Mouse (Mus musculus) lung, embryonic 14.5 days (tissue): ENCODE measurements around the gene Cd84. TPM values are rescaled to one million over a fixed set of nuclear protein-coding genes. Genes with fewer than 3 reads are reported as not detected.
A peak's percentile ranks its signal among the peaks of the same experiment; 100 is the strongest.
"Not testable (repeated sequence)": the region's sequence is repeated elsewhere in the genome, so short reads cannot be mapped to it uniquely, and the experiment has no call there.

Source experiments
- ATAC-seq: fragments of 200-750 bp; cut with Nextera tagmentation; 2 replicates; pipeline ENCODE4 v1.8.0; 2017; ENCODE audit warnings: mild to moderate bottlenecking, moderate TSS enrichment, moderate library complexity; ENCODE audit not compliant: insufficient read depth
- DNase-seq: peaks from one replicate; pipeline ENCODE4 v3.0.0-alpha.2; 2015
- H3K27ac ChIP-seq: fragments of 300-500 bp; sonication (generic); 2 replicates; pipeline ENCODE4 v1.5.1; 2014; ENCODE audit warnings: low read depth, mild to moderate bottlenecking, moderate library complexity
- H3K27me3 ChIP-seq: fragments of 300-500 bp; sonication (generic); 2 replicates; pipeline ENCODE4 v1.6.1; 2014; ENCODE audit warnings: low read length, control low read depth; ENCODE audit not compliant: insufficient read depth
- H3K36me3 ChIP-seq: fragments of 300-500 bp; sonication (generic); 2 replicates; pipeline ENCODE4 v1.6.1; 2014; ENCODE audit warnings: control low read depth; ENCODE audit not compliant: insufficient read depth
- H3K4me1 ChIP-seq: fragments of 300-500 bp; sonication (generic); 2 replicates; pipeline ENCODE4 v1.6.1; 2014; ENCODE audit warnings: antibody characterized with exemption, control low read depth; ENCODE audit not compliant: insufficient read depth
- H3K4me2 ChIP-seq: fragments of 300-500 bp; sonication (generic); 2 replicates; pipeline ENCODE4 v1.6.1; 2014; ENCODE audit warnings: mild to moderate bottlenecking
- H3K4me3 ChIP-seq: fragments of 300-500 bp; sonication (generic); 2 replicates; pipeline ENCODE4 v1.5.1; 2014; ENCODE audit warnings: low read depth, low read length
- H3K9ac ChIP-seq: fragments of 300-500 bp; sonication (generic); 2 replicates; pipeline ENCODE4 v1.6.1; 2014
- H3K9me3 ChIP-seq: fragments of 300-500 bp; sonication (generic); 2 replicates; pipeline ENCODE4 v1.6.1; 2016; ENCODE audit warnings: low read depth, low read length, control low read depth
- CTCF ChIP-seq: IDR thresholded peaks from 2 replicates; pipeline ENCODE4 v1.5.1; 2016; ENCODE audit warnings: antibody characterized with exemption, low read depth
- WGBS: fragments of 180-500 bp; shearing (Covaris S2); extraction: QIAGEN DNeasy Blood & Tissue Kit; methylation state at CpG from one replicate; pipeline ENCODE4 v1.1.7; 2014; 5-methylcytosine and 5-hydroxymethylcytosine counted together
- polyA plus RNA-seq: library from polyadenylated mRNA; unstranded; fragments of >200 nt; fragmentation: Nextera tagmentation; extraction: Ambion mirVana; gene quantifications from 2 replicates; pipeline ENCODE4 v1.2.1, GENCODE M21; 2014

Cd84 gene
- polyA plus RNA-seq, 1 experiment from 2014 or later, result 1.6 TPM

DNA sequence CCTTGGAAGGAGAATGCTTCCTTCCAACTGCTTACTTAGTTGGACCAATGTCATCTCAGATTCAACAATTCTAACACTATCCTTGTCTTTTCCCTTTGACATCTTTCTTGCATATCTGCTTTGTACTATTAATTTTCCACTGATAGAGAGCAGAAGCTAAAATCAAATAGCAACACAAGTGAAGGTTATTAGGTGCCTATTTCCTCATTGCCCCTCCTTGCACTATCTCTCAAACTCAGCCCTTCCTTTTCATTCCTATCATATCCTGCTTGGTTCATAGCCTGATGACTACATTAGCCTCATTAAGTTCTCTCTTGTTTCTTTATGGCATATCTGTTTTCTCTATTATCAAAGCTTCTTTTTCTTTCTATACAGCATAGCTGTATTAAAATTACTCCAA, 8.7 kb downstream of the Cd84 start:
- DNase-seq (no peak), ATAC-seq (no peak)
- no peaks in the 10 kb centered on the region for H3K9me3 ChIP-seq
- H3K36me3 ChIP-seq, result no peaks in the 10 kb centered on the region
- TF ChIP-seq CTCF, result no peak
- H3K4me3 ChIP-seq, result no peak overlapping the region
- H3K9ac ChIP-seq, result no peak overlapping the region
- H3K4me2 ChIP-seq, result no peak overlapping the region
- no peaks in the 10 kb centered on the region for H3K27me3 ChIP-seq
- no peak overlapping the region for H3K27ac ChIP-seq
- H3K4me1 ChIP-seq, result no peaks in the 10 kb centered on the region

DNA sequence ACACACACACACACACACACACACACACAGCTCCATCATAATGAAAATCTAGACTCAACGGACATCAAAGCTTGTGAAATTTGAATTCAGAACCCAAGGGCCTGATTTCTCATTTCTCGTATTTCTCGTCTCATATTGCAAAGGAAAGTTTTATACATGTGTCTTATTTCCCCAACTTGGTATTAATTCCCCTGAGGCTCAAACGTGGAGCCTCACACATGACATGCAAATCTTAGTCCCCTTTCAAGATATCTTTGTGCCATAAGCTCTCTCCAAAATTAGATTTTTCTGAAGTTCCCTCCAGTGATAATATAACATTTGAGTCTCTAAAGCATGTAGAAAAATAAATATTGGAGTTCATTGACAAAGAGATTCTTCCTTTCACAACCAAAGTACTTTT, 9.3 kb downstream of the Cd84 start:
- no peak overlapping the region for H3K4me3 ChIP-seq
- ATAC-seq, result no peak
- H3K4me2 ChIP-seq, result no peak overlapping the region
- H3K4me1 ChIP-seq, result no peaks in the 10 kb centered on the region
- H3K9me3 ChIP-seq, result no peaks in the 10 kb centered on the region
- H3K27ac ChIP-seq, result no peak overlapping the region
- H3K9ac ChIP-seq, result no peak overlapping the region
- H3K27me3 ChIP-seq, result no peaks in the 10 kb centered on the region
- WGBS, result 80% methylated on average over 4 of the region's 4 CpGs
- no peak for DNase-seq
- no peaks in the 10 kb centered on the region for H3K36me3 ChIP-seq
- TF ChIP-seq CTCF, result no peak

DNA sequence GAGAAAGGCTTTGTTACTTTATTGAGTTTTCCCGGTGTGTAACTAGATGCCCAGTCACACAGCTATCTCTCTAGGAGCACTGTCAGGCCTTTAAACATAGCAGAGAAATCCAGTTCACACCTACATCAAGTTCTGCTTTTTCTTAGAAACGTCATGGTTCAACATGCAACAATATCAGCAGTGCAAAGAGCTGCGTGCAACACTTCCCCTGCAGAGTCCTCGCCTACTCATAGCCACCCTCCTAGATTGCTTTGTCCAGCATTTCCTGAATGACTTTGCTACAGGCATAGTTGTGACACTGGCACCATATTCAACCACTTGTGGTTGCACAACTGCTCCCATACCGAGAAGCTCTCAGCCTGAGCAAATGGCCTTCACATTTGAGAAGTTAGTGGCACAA, 10.0 kb downstream of the Cd84 start:
- DNase-seq (peak; percentile 27), ATAC-seq (no peak)
- no peaks in the 10 kb centered on the region for H3K9me3 ChIP-seq
- H3K4me1 ChIP-seq, result no peaks in the 10 kb centered on the region
- H3K4me2 ChIP-seq, result no peak overlapping the region
- no peak overlapping the region for H3K4me3 ChIP-seq
- WGBS, result 79% methylated on average over 5 of the region's 5 CpGs
- no peak overlapping the region for H3K9ac ChIP-seq
- TF ChIP-seq CTCF, result no peak
- H3K27ac ChIP-seq, result no peak overlapping the region
- H3K36me3 ChIP-seq, result no peaks in the 10 kb centered on the region
- no peaks in the 10 kb centered on the region for H3K27me3 ChIP-seq

DNA sequence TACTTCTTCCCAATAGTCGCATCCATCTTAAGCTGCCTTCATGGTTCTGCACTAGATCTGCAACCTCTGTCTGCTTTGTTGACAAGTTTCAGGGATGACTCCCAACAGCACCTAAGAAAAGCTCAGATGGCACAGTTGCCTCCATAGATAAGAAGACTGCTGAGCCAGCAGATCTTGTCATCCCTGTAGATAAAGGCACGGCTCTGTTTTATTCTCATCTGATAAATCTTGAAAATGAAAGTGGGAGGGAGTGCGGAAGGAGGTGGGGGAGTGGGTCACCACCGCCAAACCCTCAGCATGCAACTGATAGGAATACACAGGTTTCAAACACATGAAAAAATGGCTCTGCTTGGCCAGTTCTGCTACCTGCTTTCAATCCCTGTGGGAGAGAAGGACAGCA, 26.0 kb downstream of the Cd84 start:
- Histone ChIP-seq H3K4me2 (no peak overlapping the region), H3K36me3 (no peaks in the 10 kb centered on the region), H3K4me3 (no peak overlapping the region), H3K27ac (no peak overlapping the region), H3K9me3 (no peaks in the 10 kb centered on the region), H3K4me1 (no peaks in the 10 kb centered on the region), H3K9ac (no peak overlapping the region), H3K27me3 (no peaks in the 10 kb centered on the region)
- ATAC-seq (no peak), DNase-seq (no peak)
- TF ChIP-seq CTCF, result no peak
- WGBS, result 74% methylated on average over 4 of the region's 4 CpGs

DNA sequence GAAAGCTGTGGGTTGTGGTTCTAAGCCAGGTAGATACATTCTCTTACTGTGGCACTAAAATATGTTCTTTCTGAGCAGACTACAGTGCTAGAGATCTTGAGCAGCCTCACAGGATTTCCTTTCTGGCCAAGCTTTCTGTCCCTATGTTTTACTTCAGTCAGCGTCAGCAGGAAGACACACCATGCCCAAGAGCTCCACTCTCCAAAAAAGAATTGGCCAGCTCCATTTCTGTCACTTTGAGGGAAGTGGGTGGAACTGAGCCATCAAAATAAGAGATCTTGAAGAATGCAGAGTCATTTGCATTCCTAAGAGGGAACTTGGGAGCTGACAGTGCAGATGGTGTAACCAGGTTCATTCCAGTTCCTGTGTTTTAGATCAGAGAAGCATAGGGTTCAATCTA, 47.5 kb downstream of the Cd84 start:
- no peaks in the 10 kb centered on the region for H3K36me3 ChIP-seq
- H3K4me3 ChIP-seq, result no peak overlapping the region
- H3K4me1 ChIP-seq, result no peaks in the 10 kb centered on the region
- H3K9ac ChIP-seq, result no peak overlapping the region
- no peak overlapping the region for H3K4me2 ChIP-seq
- ATAC-seq, result no peak
- no peak overlapping the region for H3K27ac ChIP-seq
- DNase-seq, result no peak
- H3K9me3 ChIP-seq, result no peaks in the 10 kb centered on the region
- no peak for TF ChIP-seq CTCF
- WGBS, result 86% methylated on average over 1 of the region's 1 CpGs
- H3K27me3 ChIP-seq, result no peaks in the 10 kb centered on the region

DNA sequence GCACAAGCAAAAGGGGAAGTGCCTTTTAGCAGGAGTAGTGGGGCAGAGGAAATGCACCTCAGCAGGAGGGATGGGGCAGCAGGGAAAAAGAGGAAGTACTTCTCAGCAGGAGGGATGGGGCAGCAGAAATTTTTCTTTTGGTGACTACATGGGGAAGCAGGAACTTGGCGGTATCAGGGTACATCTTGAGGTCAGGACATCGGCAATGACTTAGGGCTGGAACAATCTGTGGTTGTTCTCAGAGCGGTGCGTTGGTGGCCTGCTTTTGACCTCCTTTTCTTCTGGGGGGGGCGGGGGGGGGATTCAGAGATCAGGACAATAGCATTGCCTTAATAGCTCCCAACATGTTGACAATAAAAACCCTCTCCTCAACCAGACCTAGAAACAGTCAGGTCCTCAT, 55.9 kb downstream of the Cd84 start, which contains the start of gene Gm10521:
TSS of gene Gm10521 (plus strand) at position 301 of the 400 bp plus-strand sequence.
- H3K9me3 ChIP-seq, H3K4me2 ChIP-seq, H3K9ac ChIP-seq, ATAC-seq, H3K4me3 ChIP-seq, DNase-seq, H3K27ac ChIP-seq, H3K36me3 ChIP-seq, H3K4me1 ChIP-seq, H3K27me3 ChIP-seq: not testable (repeated sequence)
- 90% methylated on average over 5 of the region's 5 CpGs for WGBS

DNA sequence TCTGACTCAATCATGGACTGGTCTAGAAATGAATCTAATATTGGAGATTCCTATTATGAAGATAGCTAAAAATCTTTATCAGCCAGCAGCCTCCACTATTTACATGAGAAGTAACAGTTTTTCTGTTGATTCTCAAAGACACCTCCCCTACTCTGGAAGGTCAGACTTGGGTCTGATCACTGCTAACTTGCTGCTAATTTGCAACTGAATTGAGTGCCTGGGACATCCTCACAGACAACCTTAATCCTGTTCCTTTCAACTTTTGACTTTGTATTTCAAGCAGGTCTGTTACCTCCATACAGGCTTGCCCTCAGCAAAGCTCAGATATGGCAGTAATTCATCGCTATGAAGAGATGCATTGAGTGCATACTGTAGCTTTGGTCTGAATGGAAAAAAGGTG, 64.5 kb downstream of the Cd84 start:
- no peak overlapping the region for H3K9ac ChIP-seq
- DNase-seq, result no peak
- no peak for TF ChIP-seq CTCF
- no peaks in the 10 kb centered on the region for H3K9me3 ChIP-seq
- no peaks in the 10 kb centered on the region for H3K27me3 ChIP-seq
- H3K36me3 ChIP-seq, result no peaks in the 10 kb centered on the region
- 66% methylated on average over 1 of the region's 1 CpGs for WGBS
- ATAC-seq, result no peak
- H3K27ac ChIP-seq, result no peak overlapping the region
- H3K4me2 ChIP-seq, result no peak overlapping the region
- H3K4me3 ChIP-seq, result no peak overlapping the region
- no peaks in the 10 kb centered on the region for H3K4me1 ChIP-seq
